In genomic region chr4:133480754-133481153, GRCm38 (mm10) we compare ENCODE assay signal across 10 mouse cellular contexts. TPM values are rescaled to one million over a fixed set of nuclear protein-coding genes. Genes with fewer than 3 reads are reported as not detected.
DNase-seq lines count a peak whose midpoint lies in the region; ATAC-seq and TF ChIP-seq lines count a peak whose summit lies in the region.
"Had no signal": no experiment of that assay in that cellular context is flagged by ENCODE, and none has a peak within 500 bp of the region (broad histone marks: within the 10 kb centered on the region; RNA-seq: fewer than 3 reads in every experiment).

No protein-coding gene starts in this region.

- H3K36me3 ChIP-seq in forebrain, embryonic 10.5 days (replicated peaks) = no peaks in the 10 kb centered on the region
- H3K36me3 ChIP-seq in forebrain, embryonic 12.5 days (replicated peaks) = no peaks in the 10 kb centered on the region
- H3K36me3 ChIP-seq in kidney, postnatal 0 days (ENCODE audit: insufficient read depth, low read length) = no peaks in the 10 kb centered on the region
- no peaks in the 10 kb centered on the region for H3K36me3 ChIP-seq in MEL (ENCODE audit: control insufficient read depth in 1 of 2, insufficient read depth in 2 of 2, low read length in 2 of 2)
- no peaks in the 10 kb centered on the region for H3K36me3 ChIP-seq in limb, embryonic 15.5 days

- H3K27ac ChIP-seq in forebrain, embryonic 10.5 days = no peak overlapping the region
- no peak overlapping the region for H3K27ac ChIP-seq in forebrain, embryonic 12.5 days
- H3K27ac ChIP-seq in kidney, postnatal 0 days = no peak overlapping the region
- no peak overlapping the region for H3K27ac ChIP-seq in MEL (ENCODE audit: control insufficient read depth, low read depth, low read length)
- no peak overlapping the region for H3K27ac ChIP-seq in limb, embryonic 15.5 days

- peaks cover 89% of the 10 kb centered on the region for H3K27me3 ChIP-seq in forebrain, embryonic 10.5 days (ENCODE audit: poor library complexity, severe bottlenecking)
- peaks cover 73% of the 10 kb centered on the region for H3K27me3 ChIP-seq in forebrain, embryonic 12.5 days
- no peaks in the 10 kb centered on the region for H3K27me3 ChIP-seq in kidney, postnatal 0 days (ENCODE audit: insufficient read depth, low read length)
- peaks cover 0 to 5% of the 10 kb centered on the region in 2 experiments; a peak in 2 of 4 replicates for H3K27me3 ChIP-seq in MEL (ENCODE audit: control insufficient read depth in 1 of 2, insufficient read depth in 2 of 2, low read length in 2 of 2)
- peaks cover 41% of the 10 kb centered on the region for H3K27me3 ChIP-seq in limb, embryonic 15.5 days

- 48% methylated on average over 6 of the region's 6 CpGs for WGBS in forebrain, embryonic 10.5 days
- WGBS in forebrain, embryonic 12.5 days = 54% methylated on average over 6 of the region's 6 CpGs
- WGBS in kidney, postnatal 0 days = 29% methylated on average over 6 of the region's 6 CpGs
- WGBS in limb, embryonic 15.5 days = 30% methylated on average over 6 of the region's 6 CpGs

- H3K79me2 ChIP-seq in MEL (ENCODE audit: control insufficient read depth, insufficient read depth, low read length, poor library complexity) = no peaks in the 10 kb centered on the region

- no peak for TF ChIP-seq RAD21 in MEL (IDR thresholded peaks at IDR 0.05; ENCODE audit: low read depth, low read length)

- TF ChIP-seq CTCF in kidney, postnatal 0 days (IDR thresholded peaks at IDR 0.05; ENCODE audit: low read depth) = no peak
- no peak for TF ChIP-seq CTCF in MEL (IDR thresholded peaks at IDR 0.05 in 2 of 3, conservative IDR thresholded peaks at IDR 0.05 in 1 of 3; ENCODE audit: control insufficient read depth in 1 of 3, insufficient read depth in 1 of 3, low read depth in 2 of 3, low read length in 3 of 3, poor library complexity in 1 of 3, severe bottlenecking in 1 of 3)

- peak overlapping the region; percentile 58 for H3K4me3 ChIP-seq in forebrain, embryonic 10.5 days
- no peak overlapping the region for H3K4me3 ChIP-seq in forebrain, embryonic 12.5 days (replicated peaks)
- peak overlapping the region; percentile 26 for H3K4me3 ChIP-seq in kidney, postnatal 0 days (replicated peaks; ENCODE audit: low read depth, low read length)
- peak overlapping the region; percentile 56 to 69; a peak in 3 of 4 replicates for H3K4me3 ChIP-seq in MEL (ENCODE audit: control insufficient read depth in 1 of 2, insufficient read depth in 1 of 2, low read depth in 2 of 2, low read length in 2 of 2)
- H3K4me3 ChIP-seq in limb, embryonic 15.5 days = peak overlapping the region; percentile 47

- peaks cover 28% of the 10 kb centered on the region for H3K4me1 ChIP-seq in forebrain, embryonic 10.5 days
- H3K4me1 ChIP-seq in forebrain, embryonic 12.5 days = peaks cover 12% of the 10 kb centered on the region
- H3K4me1 ChIP-seq in kidney, postnatal 0 days (replicated peaks; ENCODE audit: insufficient read depth, low read length) = 0 out of 2 replicates have a peak, but pooled peaks cover 13% of the 10 kb centered on the region
- peaks cover 0 to 4% of the 10 kb centered on the region in 2 experiments; a peak in 1 of 4 replicates for H3K4me1 ChIP-seq in MEL (ENCODE audit: control insufficient read depth in 1 of 2, insufficient read depth in 2 of 2, low read length in 2 of 2)
- H3K4me1 ChIP-seq in limb, embryonic 15.5 days = peaks cover 30% of the 10 kb centered on the region

- no peak for TF ChIP-seq POLR2A in MEL (IDR thresholded peaks at IDR 0.05; ENCODE audit: control insufficient read depth in 1 of 2, insufficient read depth in 1 of 2, low read depth in 1 of 2, low read length in 2 of 2, poor library complexity in 1 of 2)

- no peak for ATAC-seq in forebrain, embryonic 12.5 days (ENCODE audit: low FRiP score)
- no peak for ATAC-seq in kidney, postnatal 0 days (replicated peaks; ENCODE audit: low FRiP score, low read depth)
- ATAC-seq in limb, embryonic 15.5 days (ENCODE audit: insufficient number of reproducible peaks, low FRiP score, low TSS enrichment, low read depth) = no peak

- H3K9ac ChIP-seq in forebrain, embryonic 12.5 days = no peak overlapping the region
- H3K9ac ChIP-seq in kidney, postnatal 0 days (ENCODE audit: low read depth, low read length) = peak overlapping the region; percentile 55
- H3K9ac ChIP-seq in MEL (ENCODE audit: control insufficient read depth, low read depth, low read length, poor library complexity, severe bottlenecking) = peak overlapping the region; percentile 73; the same call in 1 of the 2 replicates
- H3K9ac ChIP-seq in limb, embryonic 15.5 days = no peak overlapping the region
- H3K9ac ChIP-seq: forebrain, postnatal 0 days had no signal

- no peak for TF ChIP-seq EP300 in MEL (IDR thresholded peaks at IDR 0.05; ENCODE audit: low read depth in 1 of 2, low read length in 2 of 2)

- H3K4me2 ChIP-seq in forebrain, embryonic 12.5 days = no peak overlapping the region
- H3K4me2 ChIP-seq in kidney, postnatal 0 days (ENCODE audit: low read length) = peak overlapping the region; percentile 56
- no peak overlapping the region for H3K4me2 ChIP-seq in limb, embryonic 15.5 days

- H3K9me3 ChIP-seq in forebrain, embryonic 10.5 days = no peaks in the 10 kb centered on the region
- no peaks in the 10 kb centered on the region for H3K9me3 ChIP-seq in forebrain, embryonic 12.5 days
- no peaks in the 10 kb centered on the region for H3K9me3 ChIP-seq in kidney, postnatal 0 days (replicated peaks; ENCODE audit: low read length)
- H3K9me3 ChIP-seq in MEL (replicated peaks; ENCODE audit: insufficient read depth, low read length) = no peaks in the 10 kb centered on the region
- no peaks in the 10 kb centered on the region for H3K9me3 ChIP-seq in limb, embryonic 15.5 days

- no peak for DNase-seq in forebrain, embryonic 10.5 days (ENCODE audit: extremely low spot score, low spot score)
- DNase-seq in kidney, postnatal 0 days (ENCODE audit: low spot score) = no peak
- DNase-seq in kidney, adult 8-10 months = no peak
- DNase-seq in MEL (ENCODE audit: low read depth, low spot score) = no peak
- no peak for DNase-seq in thymus, postnatal 0 days (ENCODE audit: low spot score)
- DNase-seq in ovary, postnatal 36 days (ENCODE audit: low spot score) = no peak
- DNase-seq: cerebellum, adult 11-12 months; forebrain, postnatal 0 days had no signal

TF ChIP-seq in MEL, 35 proteins besides CTCF, POLR2A, EP300 and RAD21:
- TF ChIP-seq MYB (IDR thresholded peaks at IDR 0.05; ENCODE audit: low read depth, low read length) (no peak), RCOR1 (IDR thresholded peaks at IDR 0.05; ENCODE audit: low read depth, low read length) (no peak), ZNF384 (IDR thresholded peaks at IDR 0.05; ENCODE audit: low read depth, low read length) (no peak), ZMIZ1 (IDR thresholded peaks at IDR 0.05; ENCODE audit: low read depth, low read length) (no peak), POLR2AphosphoS5 (IDR thresholded peaks at IDR 0.05; ENCODE audit: borderline replicate concordance, low read depth, low read length) (no peak), KAT2A (conservative IDR thresholded peaks at IDR 0.05; ENCODE audit: low read depth, low read length) (no peak), ZC3H11A (IDR thresholded peaks at IDR 0.05; ENCODE audit: low read depth, low read length) (no peak), USF2 (IDR thresholded peaks at IDR 0.05; ENCODE audit: borderline replicate concordance in 1 of 2, insufficient read depth in 1 of 2, low read depth in 1 of 2, low read length in 2 of 2) (no peak), USF1 (IDR thresholded peaks at IDR 0.05; ENCODE audit: low read depth, low read length) (no peak)
TF ChIP-seq in MEL: peak in this region for 0.

RNA-seq across cellular contexts. Expression of gene Tent5b, which starts 0.8 kb away (rescaled TPM):
- 0.71 and 1.2 TPM in 2 replicates for polyA plus RNA-seq in forebrain, embryonic 10.5 days (2016; fragmentation: Nextera tagmentation; extraction: Ambion mirVana)
- polyA plus RNA-seq in forebrain, embryonic 12.5 days (2016; fragmentation: Nextera tagmentation; extraction: Ambion mirVana) = 0.24 and 0.50 TPM in 2 replicates
- 2.7 and 2.8 TPM in 2 replicates for polyA plus RNA-seq in kidney, postnatal 0 days (2015; fragmentation: Nextera tagmentation; extraction: Ambion mirVana)
- 3.5 and 3.6 TPM in 2 replicates for total RNA-seq in MEL (2012; rRNA removed)
- 1 to 10 TPM in 1 of 2 experiments, not detected in 1; 2.5 TPM for polyA plus RNA-seq in MEL (2012; ENCODE audit: insufficient read depth in 1 of 2, insufficient read length in 2 of 2, low read depth in 1 of 2, low replicate concordance in 2 of 2, missing spikeins in 1 of 2)
- 11.8 and 12.6 TPM in 2 replicates for polyA plus RNA-seq in limb, embryonic 15.5 days (2015; fragmentation: Nextera tagmentation; extraction: Ambion mirVana)
- 0.38 and 0.40 TPM in 2 replicates for polyA plus RNA-seq in thymus, postnatal 0 days (2015; fragmentation: Nextera tagmentation; extraction: Ambion mirVana)

RNA-seq across cellular contexts. Expression of gene Trnp1, which starts 17.6 kb away (rescaled TPM):
- polyA plus RNA-seq in forebrain, embryonic 10.5 days (2016; fragmentation: Nextera tagmentation; extraction: Ambion mirVana) = 0.36 and 0.48 TPM in 2 replicates
- polyA plus RNA-seq in forebrain, embryonic 12.5 days (2016; fragmentation: Nextera tagmentation; extraction: Ambion mirVana) = 0.97 and 2.2 TPM in 2 replicates
- 1.4 and 1.5 TPM in 2 replicates for polyA plus RNA-seq in kidney, postnatal 0 days (2015; fragmentation: Nextera tagmentation; extraction: Ambion mirVana)
- 0.92 and 1.6 TPM in 2 replicates for total RNA-seq in MEL (2012; rRNA removed)
- 1 to 10 TPM in 1 of 2 experiments, not detected in 1; 1.6 TPM for polyA plus RNA-seq in MEL (2012; ENCODE audit: insufficient read depth in 1 of 2, insufficient read length in 2 of 2, low read depth in 1 of 2, low replicate concordance in 2 of 2, missing spikeins in 1 of 2)
- 3.7 and 4.0 TPM in 2 replicates for polyA plus RNA-seq in limb, embryonic 15.5 days (2015; fragmentation: Nextera tagmentation; extraction: Ambion mirVana)
- polyA plus RNA-seq in thymus, postnatal 0 days (2015; fragmentation: Nextera tagmentation; extraction: Ambion mirVana) = 1.2 and 1.4 TPM in 2 replicates

RNA-seq across cellular contexts. Expression of gene Kdf1, which starts 38.0 kb away (rescaled TPM):
- polyA plus RNA-seq in forebrain, embryonic 10.5 days (2016; fragmentation: Nextera tagmentation; extraction: Ambion mirVana) = 4.1 and 4.8 TPM in 2 replicates
- polyA plus RNA-seq in forebrain, embryonic 12.5 days (2016; fragmentation: Nextera tagmentation; extraction: Ambion mirVana) = 1.4 and 1.7 TPM in 2 replicates
- 38.6 and 38.7 TPM in 2 replicates for polyA plus RNA-seq in kidney, postnatal 0 days (2015; fragmentation: Nextera tagmentation; extraction: Ambion mirVana)
- total RNA-seq in MEL (2012; rRNA removed) = 0.12 TPM in 1 of 2 replicates, not detected in the other
- polyA plus RNA-seq in MEL (2012; ENCODE audit: insufficient read depth in 1 of 2, insufficient read length in 2 of 2, low read depth in 1 of 2, low replicate concordance in 2 of 2, missing spikeins in 1 of 2) = under 1 TPM in 1 of 2 experiments, not detected in 1; 0.04 TPM
- polyA plus RNA-seq in limb, embryonic 15.5 days (2015; fragmentation: Nextera tagmentation; extraction: Ambion mirVana) = 22.7 and 22.9 TPM in 2 replicates
- polyA plus RNA-seq in thymus, postnatal 0 days (2015; fragmentation: Nextera tagmentation; extraction: Ambion mirVana) = 9.7 and 11.2 TPM in 2 replicates
- total RNA-seq: forebrain, postnatal 0 days had no signal

Comparison
In these comparisons a context has a peak if more than half of its experiments do, and no peak if none do; other contexts are left out.
1. H3K9ac ChIP-seq: peak in kidney, postnatal 0 days (single experiment) and MEL (single experiment); none in forebrain, embryonic 12.5 days (single experiment) and limb, embryonic 15.5 days (single experiment).